Mouse (Mus musculus) WW6 (cell line): ENCODE measurements around the gene Nfix.

ENCODE experiments used
- DNase-seq: peaks from one replicate; pipeline ENCODE4 v3.0.0-alpha.2; 2013; ENCODE audit warnings: low read depth, low spot score

Gene Nfix

GRCm38 (mm10) chr8:84767221-84767620, 32.9 kb downstream of the Nfix start:
- DNase-seq: no peak

GRCm38 (mm10) chr8:84766422-84766821, 33.7 kb downstream of the Nfix start:
- DNase-seq: no peak

GRCm38 (mm10) chr8:84765629-84766028, 34.5 kb downstream of the Nfix start:
- DNase-seq: no peak

GRCm38 (mm10) chr8:84764870-84765495, 35.2 kb downstream of the Nfix start:
- DNase-seq: no peak

GRCm38 (mm10) chr8:84764100-84764499, 36.0 kb downstream of the Nfix start:
- DNase-seq: no peak

GRCm38 (mm10) chr8:84760901-84761300, 39.2 kb downstream of the Nfix start:
- no peak for DNase-seq

- DNase-seq: no peak
Observed at GRCm38 (mm10) chr8:84760405-84760805, 39.7 kb downstream of the Nfix start.

GRCm38 (mm10) chr8:84759718-84760117, 40.4 kb downstream of the Nfix start:
- no peak for DNase-seq

GRCm38 (mm10) chr8:84759126-84759525, 41.0 kb downstream of the Nfix start:
- no peak for DNase-seq

GRCm38 (mm10) chr8:84758308-84758707, 41.8 kb downstream of the Nfix start:
- no peak for DNase-seq

GRCm38 (mm10) chr8:84757501-84757900, 42.6 kb downstream of the Nfix start:
- DNase-seq: no peak

- no peak for DNase-seq
Observed at GRCm38 (mm10) chr8:84752734-84753582, 47.2 kb downstream of the Nfix start.

GRCm38 (mm10) chr8:84749519-84749918, 50.6 kb downstream of the Nfix start:
- no peak for DNase-seq

- DNase-seq: no peak
Observed at GRCm38 (mm10) chr8:84745032-84745925, 54.9 kb downstream of the Nfix start.

GRCm38 (mm10) chr8:84743517-84744420, 56.4 kb downstream of the Nfix start:
- DNase-seq: no peak

GRCm38 (mm10) chr8:84743054-84743415, 57.1 kb downstream of the Nfix start:
- DNase-seq: no peak

- DNase-seq: peak; percentile 38
Observed at GRCm38 (mm10) chr8:84742171-84743053, 57.7 kb downstream of the Nfix start.

GRCm38 (mm10) chr8:84740895-84741843, 59.0 kb downstream of the Nfix start:
- DNase-seq: no peak

GRCm38 (mm10) chr8:84739401-84739742, 60.8 kb downstream of the Nfix start:
- no peak for DNase-seq
